Mouse (Mus musculus) urinary bladder, postnatal 4 days (tissue): Measurements from ENCODE around the gene Oas3.

Experiments
- DNase-seq, 2 experiments: peaks; one replicate each; pipeline ENCODE4 v3.0.0; 2021 to 2022; ENCODE audit warnings: low spot score in 2 of 2

Gene Oas3

GRCm38 (mm10) chr5:120703660-120704059 is 73.8 kb downstream of the Oas3 start:
- no peak for DNase-seq
